Mouse (Mus musculus): ENCODE measurements around the gene Sf3a3. TPM values are rescaled to one million over a fixed set of nuclear protein-coding genes. Genes with fewer than 3 reads are reported as not detected.
A peak's percentile ranks its signal among the peaks of the same experiment; 100 is the strongest.

Sf3a3 gene
- polyA plus RNA-seq, 1 experiment from 2014 or later = 98.1 TPM

DNA sequence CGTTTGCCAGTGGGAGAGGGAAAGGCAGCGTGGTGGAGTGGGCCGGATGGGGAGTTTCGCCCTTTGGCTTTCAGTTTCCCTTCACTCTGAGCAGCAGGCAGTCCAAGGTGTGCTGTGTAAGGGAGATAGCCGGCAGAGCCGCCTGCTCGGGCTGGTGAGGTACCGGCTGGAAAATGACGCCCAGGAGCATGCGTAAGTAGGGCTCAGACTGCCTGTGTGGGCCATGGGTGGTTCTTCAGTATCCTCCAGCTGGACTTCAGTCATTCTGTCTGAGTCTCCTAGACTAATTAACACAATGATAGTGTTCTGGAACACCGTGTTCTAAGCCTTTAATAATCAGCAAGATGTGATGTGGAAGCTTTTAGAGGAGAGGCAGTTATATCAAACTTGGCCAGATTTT is 28.3 kb downstream of the Sf3a3 start:
- H3K9me3 ChIP-seq (replicated peaks; ENCODE audit: control insufficient read depth, low read length, poor library complexity, severe bottlenecking) = no peaks in the 10 kb centered on the region
- H3K4me2 ChIP-seq (ENCODE audit: low read length) = no peak overlapping the region
- WGBS = 84% methylated on average over 11 of the region's 11 CpGs
- H3K27ac ChIP-seq (ENCODE audit: low read length) = no peak overlapping the region
- H3K36me3 ChIP-seq (ENCODE audit: control insufficient read depth, insufficient read depth, low read length) = peaks cover 11% of the 10 kb centered on the region
- peaks cover 12% of the 10 kb centered on the region for H3K4me1 ChIP-seq (ENCODE audit: control insufficient read depth, insufficient read depth, low read length)
- no peak overlapping the region for H3K9ac ChIP-seq (ENCODE audit: low read depth, low read length)
- H3K4me3 ChIP-seq (ENCODE audit: low read depth, low read length) = no peak overlapping the region
- ATAC-seq = no peak
- no peaks in the 10 kb centered on the region for H3K27me3 ChIP-seq (ENCODE audit: control insufficient read depth, insufficient read depth, low read depth, low read length)

DNA sequence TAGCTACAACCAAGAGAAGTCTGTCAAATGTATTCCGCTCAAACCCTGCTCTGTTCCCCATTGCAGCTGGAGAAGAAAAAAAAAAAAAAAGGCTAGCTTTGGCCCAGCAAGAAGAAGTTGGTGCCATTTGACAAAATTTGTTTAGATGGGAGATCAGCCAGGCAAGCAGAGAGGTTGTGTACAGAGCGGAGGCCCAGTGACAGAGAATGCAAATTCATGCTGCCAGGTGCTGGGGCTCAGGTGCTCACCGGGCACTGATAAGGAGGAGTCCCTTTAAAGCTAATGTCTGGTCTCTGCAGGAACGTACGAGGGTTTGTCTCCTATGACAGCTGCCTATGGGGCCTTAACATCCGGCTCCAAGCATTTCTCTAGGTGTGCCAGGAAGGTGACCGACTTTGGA is 32.0 kb downstream of the Sf3a3 start:
- Histone ChIP-seq H3K9ac (ENCODE audit: low read depth, low read length) (no peak overlapping the region), H3K9me3 (replicated peaks; ENCODE audit: control insufficient read depth, low read length, poor library complexity, severe bottlenecking) (no peaks in the 10 kb centered on the region), H3K36me3 (ENCODE audit: control insufficient read depth, insufficient read depth, low read length) (peaks cover 12% of the 10 kb centered on the region), H3K27me3 (ENCODE audit: control insufficient read depth, insufficient read depth, low read depth, low read length) (no peaks in the 10 kb centered on the region), H3K4me2 (ENCODE audit: low read length) (no peak overlapping the region), H3K4me3 (ENCODE audit: low read depth, low read length) (no peak overlapping the region), H3K4me1 (ENCODE audit: control insufficient read depth, insufficient read depth, low read length) (peaks cover 13% of the 10 kb centered on the region), H3K27ac (ENCODE audit: low read length) (no peak overlapping the region)
- 83% methylated on average over 7 of the region's 7 CpGs for WGBS
- no peak for ATAC-seq

DNA sequence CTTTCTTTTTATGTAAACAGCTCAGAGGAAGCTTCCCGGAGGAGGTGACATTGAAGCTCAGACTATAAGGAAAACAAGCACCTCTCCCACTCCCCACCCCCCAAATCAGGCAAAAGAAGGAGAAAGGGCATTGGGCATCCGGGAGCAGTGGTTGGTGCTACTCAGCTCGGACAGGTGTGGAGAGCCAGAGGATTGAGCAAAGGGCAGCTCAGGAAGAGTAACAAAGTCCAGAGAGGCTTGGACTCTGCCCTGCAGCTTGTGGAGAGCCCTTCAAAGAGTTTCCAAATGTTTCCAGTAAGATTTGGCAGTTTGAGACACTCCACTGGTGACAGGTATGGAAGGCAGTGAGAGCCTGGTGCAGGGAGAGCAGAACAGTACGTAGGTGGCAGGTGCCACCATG is 33.3 kb downstream of the Sf3a3 start:
- Histone ChIP-seq H3K27me3 (ENCODE audit: control insufficient read depth, insufficient read depth, low read depth, low read length) (no peaks in the 10 kb centered on the region), H3K27ac (ENCODE audit: low read length) (no peak overlapping the region), H3K9me3 (replicated peaks; ENCODE audit: control insufficient read depth, low read length, poor library complexity, severe bottlenecking) (no peaks in the 10 kb centered on the region), H3K9ac (ENCODE audit: low read depth, low read length) (no peak overlapping the region), H3K4me2 (ENCODE audit: low read length) (no peak overlapping the region), H3K36me3 (ENCODE audit: control insufficient read depth, insufficient read depth, low read length) (peaks cover 12% of the 10 kb centered on the region), H3K4me3 (ENCODE audit: low read depth, low read length) (no peak overlapping the region), H3K4me1 (ENCODE audit: control insufficient read depth, insufficient read depth, low read length) (peaks cover 14% of the 10 kb centered on the region)
- 59% methylated on average over 4 of the region's 4 CpGs for WGBS
- no peak for ATAC-seq

DNA sequence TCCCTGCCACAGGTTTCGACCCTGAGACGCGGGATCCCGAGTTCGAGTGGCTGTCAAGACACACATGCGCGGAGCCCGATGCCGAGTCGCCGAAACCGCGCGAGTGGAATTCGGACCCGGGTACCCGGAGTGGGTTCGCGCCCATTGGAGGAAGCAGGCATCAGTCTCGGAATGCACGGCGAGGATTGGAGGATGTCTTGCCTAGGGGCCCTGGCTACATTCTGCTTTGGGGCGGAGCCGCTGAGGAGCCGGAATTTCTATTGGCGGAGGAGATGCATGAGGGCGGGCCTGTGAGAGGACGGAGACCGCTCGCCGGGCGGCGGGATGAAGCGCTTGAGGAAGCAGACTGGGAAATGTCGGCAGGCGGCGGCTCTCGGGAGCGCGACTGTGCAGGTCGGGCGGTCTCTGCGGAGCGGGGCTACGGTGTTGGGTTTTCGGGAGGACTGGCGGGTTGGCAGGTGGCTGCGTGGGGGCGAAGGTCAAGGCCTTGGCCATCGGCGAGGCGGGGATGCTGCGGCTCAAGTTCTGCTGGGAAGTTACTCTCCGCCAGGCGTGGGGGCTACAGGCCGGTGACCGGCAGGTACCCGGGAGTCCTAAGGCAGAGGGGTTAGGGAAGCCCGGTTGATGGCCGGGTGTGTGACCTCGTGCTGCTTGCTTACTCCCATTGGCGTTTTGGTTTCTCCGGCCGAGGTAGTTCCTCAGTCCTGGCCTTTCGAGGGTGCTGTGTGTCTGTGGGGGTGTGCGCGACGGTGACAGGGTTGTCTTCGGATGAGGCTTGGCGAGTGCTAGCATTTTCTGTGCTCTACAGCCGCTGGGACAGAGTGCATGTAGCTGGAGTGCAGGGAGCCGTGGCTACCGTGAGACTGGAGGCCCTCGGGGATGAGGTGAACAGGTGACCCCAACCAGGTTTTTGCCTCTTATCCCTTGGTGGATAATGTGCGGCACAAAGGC is 37.0 kb downstream of the Sf3a3 start:
- under 1% methylated on average over 75 of the region's 75 CpGs for WGBS
- Histone ChIP-seq H3K27me3 (ENCODE audit: control insufficient read depth, insufficient read depth, low read depth, low read length) (no peaks in the 10 kb centered on the region), H3K4me2 (ENCODE audit: low read length) (peak overlapping the region; percentile 98), H3K9ac (ENCODE audit: low read depth, low read length) (peak overlapping the region; percentile 82), H3K9me3 (replicated peaks; ENCODE audit: control insufficient read depth, low read length, poor library complexity, severe bottlenecking) (no peaks in the 10 kb centered on the region), H3K4me3 (ENCODE audit: low read depth, low read length) (peak overlapping the region; percentile 75), H3K27ac (ENCODE audit: low read length) (no peak overlapping the region), H3K36me3 (ENCODE audit: control insufficient read depth, insufficient read depth, low read length) (0 out of 2 replicates have a peak, but pooled peaks cover 4% of the 10 kb centered on the region), H3K4me1 (ENCODE audit: control insufficient read depth, insufficient read depth, low read length) (peaks cover 14% of the 10 kb centered on the region)
- peak; percentile 100 for ATAC-seq

DNA sequence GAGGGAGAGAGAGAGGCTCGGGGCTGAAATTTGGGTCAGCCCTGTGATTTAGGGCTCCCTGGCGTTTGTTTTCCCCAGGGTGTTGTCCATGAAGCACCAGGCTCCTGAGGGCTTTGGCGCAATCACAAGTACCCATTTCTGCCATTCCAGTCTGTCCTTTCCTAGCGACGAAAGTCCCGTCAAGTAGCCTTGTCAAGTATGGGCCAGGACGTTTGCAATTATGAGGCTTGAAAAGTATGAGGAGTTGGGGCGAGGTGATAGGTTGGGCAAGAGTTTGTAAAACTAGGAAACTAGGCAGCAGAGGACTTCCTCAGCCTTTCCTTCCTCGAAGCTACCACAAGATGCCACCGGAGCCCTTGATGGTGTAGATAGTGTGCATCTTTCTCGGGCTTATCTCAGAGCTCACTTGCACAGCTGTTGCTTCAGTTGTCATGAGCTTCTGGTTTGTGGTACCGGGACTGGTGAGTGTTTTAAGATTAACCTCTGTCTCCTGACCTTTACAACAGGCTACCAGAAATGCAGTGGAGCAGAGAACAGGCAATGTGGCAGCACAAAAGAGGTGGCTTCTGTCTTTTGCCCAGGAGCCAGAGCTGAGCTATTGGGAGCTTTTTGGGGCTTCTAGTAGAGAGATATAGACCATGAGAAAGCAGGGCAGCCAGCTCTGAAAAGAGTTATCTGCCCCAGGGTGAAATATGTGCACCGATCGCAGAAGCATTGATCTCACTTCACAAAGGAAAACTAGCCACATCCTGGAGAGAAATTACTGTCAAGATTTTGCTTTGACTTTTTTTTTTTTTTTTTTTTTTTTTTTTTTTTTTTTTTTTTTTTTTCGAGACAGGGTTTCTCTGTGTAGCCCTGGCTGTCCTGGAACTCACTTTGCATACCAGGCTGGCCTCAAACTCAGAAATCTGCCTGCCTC is 38.0 kb downstream of the Sf3a3 start:
- peak overlapping the region; percentile 75 for H3K4me3 ChIP-seq (ENCODE audit: low read depth, low read length)
- H3K9me3 ChIP-seq (replicated peaks; ENCODE audit: control insufficient read depth, low read length, poor library complexity, severe bottlenecking) = no peaks in the 10 kb centered on the region
- H3K36me3 ChIP-seq (ENCODE audit: control insufficient read depth, insufficient read depth, low read length) = 0 out of 2 replicates have a peak, but pooled peaks cover 3% of the 10 kb centered on the region
- no peak for ATAC-seq
- H3K27ac ChIP-seq (ENCODE audit: low read length) = no peak overlapping the region
- peaks cover 14% of the 10 kb centered on the region for H3K4me1 ChIP-seq (ENCODE audit: control insufficient read depth, insufficient read depth, low read length)
- H3K27me3 ChIP-seq (ENCODE audit: control insufficient read depth, insufficient read depth, low read depth, low read length) = no peaks in the 10 kb centered on the region
- peak overlapping the region; percentile 82 for H3K9ac ChIP-seq (ENCODE audit: low read depth, low read length)
- H3K4me2 ChIP-seq (ENCODE audit: low read length) = peak overlapping the region; percentile 98
- WGBS = 17% methylated on average over 14 of the region's 15 CpGs

DNA sequence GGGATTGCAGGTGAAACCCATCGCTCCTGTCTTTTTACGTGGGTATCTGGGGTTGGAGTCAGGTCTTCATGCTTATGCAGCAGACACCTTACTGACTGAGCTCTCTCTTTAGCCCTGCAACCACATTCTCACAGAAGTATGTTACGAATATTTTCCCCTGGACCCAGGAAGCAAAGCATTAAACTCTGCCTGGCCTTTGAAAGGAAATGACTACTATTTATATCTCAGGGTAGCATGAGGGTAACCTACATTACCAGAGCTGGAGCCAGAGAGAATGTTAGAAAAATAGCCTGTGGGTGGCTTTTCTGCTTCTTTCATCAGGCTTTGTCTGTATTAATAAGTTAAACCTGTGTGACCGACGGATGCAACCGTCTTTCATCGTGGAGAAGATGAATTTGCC is 41.0 kb downstream of the Sf3a3 start:
- no peaks in the 10 kb centered on the region for H3K9me3 ChIP-seq (replicated peaks; ENCODE audit: control insufficient read depth, low read length, poor library complexity, severe bottlenecking)
- H3K4me1 ChIP-seq (ENCODE audit: control insufficient read depth, insufficient read depth, low read length) = peaks cover 14% of the 10 kb centered on the region
- no peak overlapping the region for H3K4me3 ChIP-seq (ENCODE audit: low read depth, low read length)
- 0 out of 2 replicates have a peak, but pooled peaks cover 3% of the 10 kb centered on the region for H3K36me3 ChIP-seq (ENCODE audit: control insufficient read depth, insufficient read depth, low read length)
- no peaks in the 10 kb centered on the region for H3K27me3 ChIP-seq (ENCODE audit: control insufficient read depth, insufficient read depth, low read depth, low read length)
- no peak overlapping the region for H3K9ac ChIP-seq (ENCODE audit: low read depth, low read length)
- H3K4me2 ChIP-seq (ENCODE audit: low read length) = no peak overlapping the region
- ATAC-seq = no peak
- WGBS = 74% methylated on average over 7 of the region's 7 CpGs
- no peak overlapping the region for H3K27ac ChIP-seq (ENCODE audit: low read length)

DNA sequence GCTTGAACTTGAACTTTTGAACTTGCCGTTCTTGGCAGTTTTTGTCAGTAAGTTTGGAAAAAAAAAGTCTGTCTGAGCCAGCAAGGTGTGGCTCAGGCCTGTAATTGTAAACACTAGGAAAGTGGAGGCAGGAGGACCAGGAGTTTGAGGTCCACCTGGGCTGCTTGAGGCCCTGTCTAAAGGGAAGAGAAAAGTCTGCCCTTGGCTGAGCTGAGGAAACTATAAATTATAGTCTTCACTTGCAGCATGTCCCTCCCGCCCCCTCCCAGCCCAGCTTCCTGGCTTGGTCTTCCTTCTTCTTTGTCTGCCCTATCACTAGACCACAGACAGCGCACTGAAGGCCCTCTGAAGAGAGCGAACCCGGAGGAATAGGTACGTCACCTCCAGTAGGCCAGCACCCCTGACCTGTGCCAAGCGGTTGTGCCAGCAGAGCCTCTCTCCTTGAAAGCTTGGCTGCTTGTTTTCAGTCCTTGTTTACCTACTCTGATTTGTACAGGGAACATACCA is 44.8 kb downstream of the Sf3a3 start:
- Histone ChIP-seq H3K9ac (ENCODE audit: low read depth, low read length) (no peak overlapping the region), H3K9me3 (replicated peaks; ENCODE audit: control insufficient read depth, low read length, poor library complexity, severe bottlenecking) (no peaks in the 10 kb centered on the region), H3K4me3 (ENCODE audit: low read depth, low read length) (no peak overlapping the region), H3K4me2 (ENCODE audit: low read length) (no peak overlapping the region), H3K27ac (ENCODE audit: low read length) (no peak overlapping the region), H3K27me3 (ENCODE audit: control insufficient read depth, insufficient read depth, low read depth, low read length) (no peaks in the 10 kb centered on the region), H3K4me1 (ENCODE audit: control insufficient read depth, insufficient read depth, low read length) (no peaks in the 10 kb centered on the region), H3K36me3 (ENCODE audit: control insufficient read depth, insufficient read depth, low read length) (0 out of 2 replicates have a peak, but pooled peaks cover 5% of the 10 kb centered on the region)
- ATAC-seq = no peak
- WGBS = 92% methylated on average over 7 of the region's 7 CpGs

DNA sequence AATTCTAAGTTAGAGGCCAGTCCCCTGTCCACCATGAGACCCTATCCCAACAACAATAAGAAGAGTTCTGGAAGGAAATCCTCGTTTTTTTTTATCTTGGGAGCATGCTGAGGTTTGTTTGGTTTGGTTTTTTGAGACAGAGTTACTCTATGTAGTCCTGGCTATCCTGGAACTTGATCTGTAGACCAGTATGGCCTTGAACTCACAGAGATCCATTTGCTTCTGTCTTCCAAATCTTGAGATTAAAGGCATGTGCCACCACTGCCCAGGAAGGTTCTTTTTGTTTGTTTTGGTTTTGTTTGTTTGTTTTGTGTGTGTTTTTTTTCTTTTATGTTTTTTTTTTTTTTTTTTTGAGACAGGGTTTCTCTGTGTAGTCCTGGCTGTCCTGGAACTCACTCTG is 46.6 kb downstream of the Sf3a3 start:
- H3K27ac ChIP-seq (ENCODE audit: low read length) = no peak overlapping the region
- H3K4me3 ChIP-seq (ENCODE audit: low read depth, low read length) = no peak overlapping the region
- H3K9me3 ChIP-seq (replicated peaks; ENCODE audit: control insufficient read depth, low read length, poor library complexity, severe bottlenecking) = no peaks in the 10 kb centered on the region
- ATAC-seq = no peak
- H3K9ac ChIP-seq (ENCODE audit: low read depth, low read length) = no peak overlapping the region
- H3K36me3 ChIP-seq (ENCODE audit: control insufficient read depth, insufficient read depth, low read length) = 0 out of 2 replicates have a peak, but pooled peaks cover 5% of the 10 kb centered on the region
- no peaks in the 10 kb centered on the region for H3K27me3 ChIP-seq (ENCODE audit: control insufficient read depth, insufficient read depth, low read depth, low read length)
- H3K4me1 ChIP-seq (ENCODE audit: control insufficient read depth, insufficient read depth, low read length) = no peaks in the 10 kb centered on the region
- no peak overlapping the region for H3K4me2 ChIP-seq (ENCODE audit: low read length)
- WGBS = 72% methylated on average over 1 of the region's 1 CpGs

All from midbrain, embryonic 16.5 days (tissue).